Mouse (Mus musculus) CD4-positive, CD25-positive, alpha-beta regulatory T cell, adult 2 months (primary cell): ENCODE results near the gene Ankrd44.

Experiments used
- DNase-seq: peaks from one replicate; pipeline ENCODE4 v3.0.0-alpha.2; 2012; ENCODE audit warnings: low read depth, low spot score

The Ankrd44 gene

DNA sequence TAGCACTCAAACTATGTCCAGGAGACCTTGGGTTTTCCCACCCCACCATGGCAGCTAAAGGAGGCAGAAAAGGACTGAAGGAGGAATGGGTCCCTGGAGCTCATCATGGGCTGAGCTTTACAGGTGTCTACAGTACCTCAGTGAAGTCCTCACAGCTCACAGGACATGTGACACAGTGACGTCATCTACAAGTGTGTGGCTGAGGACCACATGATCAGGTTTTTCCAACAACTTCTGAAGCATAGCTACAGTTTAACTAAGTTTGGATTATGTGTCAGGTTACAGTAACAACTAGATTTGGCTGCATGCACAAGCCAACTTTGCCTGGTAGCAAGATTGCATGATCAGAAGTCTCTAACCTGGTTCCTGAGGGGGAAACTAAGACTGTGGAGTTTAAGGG lies 78.9 kb downstream of the Ankrd44 start:
- peak; percentile 58 for DNase-seq

DNA sequence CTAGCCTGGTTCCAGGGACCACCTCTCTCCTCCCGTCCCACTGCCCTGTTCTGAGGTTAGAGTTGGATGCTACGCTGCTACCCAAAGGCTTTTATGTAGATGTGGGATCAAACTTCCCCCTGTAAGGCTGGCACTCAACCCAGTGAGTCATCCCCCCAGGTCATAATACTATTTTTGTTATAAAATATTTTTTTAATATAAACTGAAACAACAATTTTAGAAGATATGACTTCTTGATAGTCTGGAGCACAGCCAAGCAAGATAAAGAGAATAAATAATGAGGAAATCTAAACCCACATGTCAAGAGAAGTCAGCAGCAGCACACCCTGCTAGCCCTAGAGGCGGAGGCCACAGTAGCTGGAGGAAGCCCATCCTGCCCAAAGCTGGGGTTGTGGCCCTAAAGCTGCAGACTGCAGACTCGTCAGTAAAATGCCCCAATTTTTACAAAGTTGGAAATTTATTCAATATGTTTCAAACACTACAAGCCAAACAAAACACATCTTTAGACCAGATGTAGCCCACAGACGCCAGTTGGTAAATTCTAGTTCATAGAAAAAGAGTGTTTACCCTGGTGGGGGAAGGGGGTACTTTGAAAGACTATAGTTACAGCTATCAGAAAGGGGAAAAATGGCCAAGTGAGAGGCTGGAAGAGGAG lies 79.7 kb downstream of the Ankrd44 start:
- DNase-seq, result peak; percentile 49

DNA sequence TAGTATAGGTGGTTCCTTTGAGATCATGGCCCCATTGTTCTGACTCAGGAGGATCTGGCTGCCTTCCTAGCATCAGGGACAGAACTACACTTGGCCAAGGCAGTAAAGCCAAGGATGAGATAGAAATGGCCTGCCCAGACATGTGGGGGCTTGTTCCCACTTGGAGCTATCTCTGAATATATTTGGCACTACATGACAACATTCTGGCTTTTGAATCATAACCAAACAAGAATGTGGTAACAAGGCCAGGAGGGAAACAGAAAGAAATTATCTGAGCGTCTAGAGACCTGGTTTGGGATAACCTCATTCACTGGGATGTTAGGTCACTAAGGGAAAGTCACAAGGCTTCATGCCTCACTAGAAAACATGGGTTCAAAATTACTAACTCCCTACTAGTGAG lies 81.8 kb downstream of the Ankrd44 start:
- no peak for DNase-seq

DNA sequence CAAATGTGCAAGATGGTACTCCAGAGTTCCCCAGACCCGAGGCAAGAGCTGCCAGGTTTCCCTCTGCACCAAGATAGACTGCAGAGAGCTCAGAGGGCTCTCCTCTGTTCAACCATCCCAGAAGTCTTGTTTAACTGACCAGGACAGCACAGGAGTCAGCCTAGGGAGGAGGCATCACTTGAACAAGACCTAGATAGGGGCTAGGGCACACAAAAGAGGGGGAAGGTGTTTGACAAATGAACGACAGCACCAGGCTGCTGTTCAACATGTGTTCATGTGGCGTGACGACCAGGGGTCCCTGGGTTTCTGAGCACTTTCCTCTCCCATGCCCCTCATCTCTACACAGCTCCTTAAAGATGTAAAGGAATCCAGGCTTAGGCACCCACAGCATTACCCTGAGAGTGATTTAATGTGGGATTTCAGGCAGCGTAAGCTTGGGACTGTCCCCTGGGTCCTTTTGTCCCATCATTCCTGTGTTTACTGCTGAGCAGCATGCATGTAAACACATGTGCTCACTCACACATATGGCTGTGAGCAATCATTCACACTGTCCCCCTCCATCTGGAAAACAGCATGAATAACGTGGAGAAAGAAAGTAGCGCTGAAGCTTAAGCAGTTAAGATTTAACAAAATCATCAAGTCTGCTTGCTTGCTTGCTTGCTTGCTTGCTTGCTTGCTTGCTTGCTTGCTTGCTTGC lies 83.3 kb downstream of the Ankrd44 start:
- no peak for DNase-seq

DNA sequence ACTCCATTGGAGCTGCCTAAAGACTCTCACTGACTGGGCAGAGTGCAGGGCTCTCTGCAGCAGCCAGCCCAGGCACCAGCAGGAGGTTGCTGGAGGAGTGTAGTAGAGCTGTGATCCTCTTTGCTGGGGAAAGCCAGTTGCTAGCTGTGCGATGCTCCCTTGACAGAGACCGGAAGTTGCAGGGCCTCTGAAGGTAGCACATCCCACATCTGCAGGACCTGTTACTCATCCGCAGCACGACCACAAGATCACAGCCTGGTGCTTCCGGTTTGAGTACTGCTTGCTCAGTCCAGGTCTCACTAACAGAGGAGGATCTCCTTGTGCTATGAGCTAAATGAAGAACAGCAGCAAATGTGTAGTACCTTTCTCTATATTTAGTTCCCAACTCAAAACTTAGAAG lies 84.4 kb downstream of the Ankrd44 start:
- peak; percentile 89 for DNase-seq

DNA sequence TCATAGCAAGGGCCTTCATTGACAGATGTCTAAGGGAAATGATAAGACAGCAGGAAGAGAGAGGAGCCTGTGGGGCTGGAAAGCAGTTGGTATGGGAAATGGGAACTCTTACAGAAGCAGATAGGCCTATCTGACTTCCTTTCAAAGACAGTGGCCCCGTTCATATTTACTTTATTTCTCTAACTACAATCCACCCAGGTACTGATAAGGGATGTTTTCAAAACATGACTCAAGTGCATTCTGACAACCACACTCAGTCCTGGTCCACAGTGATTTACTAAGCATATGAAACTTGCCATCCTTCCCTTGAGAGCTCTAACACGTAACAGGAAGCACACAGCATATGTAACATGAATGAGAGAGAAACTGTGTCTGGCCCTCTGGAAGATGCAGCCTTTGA lies 86.1 kb downstream of the Ankrd44 start:
- DNase-seq, result peak; percentile 52

DNA sequence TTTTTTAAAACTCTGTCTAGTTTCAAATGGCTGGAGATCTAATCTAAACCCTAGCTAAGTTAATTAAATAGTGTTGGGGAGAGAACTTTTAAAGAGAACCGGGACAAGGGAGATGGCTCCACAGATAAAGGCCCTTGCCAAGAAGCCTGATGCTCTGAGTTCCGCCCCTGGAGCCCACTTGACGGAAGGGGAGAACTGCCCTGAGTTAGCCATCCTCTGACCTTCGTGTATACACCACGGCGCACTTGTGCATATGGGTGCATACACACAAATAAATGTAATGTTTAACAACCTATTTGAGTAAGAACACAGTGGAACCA lies 87.7 kb downstream of the Ankrd44 start:
- DNase-seq, result no peak

DNA sequence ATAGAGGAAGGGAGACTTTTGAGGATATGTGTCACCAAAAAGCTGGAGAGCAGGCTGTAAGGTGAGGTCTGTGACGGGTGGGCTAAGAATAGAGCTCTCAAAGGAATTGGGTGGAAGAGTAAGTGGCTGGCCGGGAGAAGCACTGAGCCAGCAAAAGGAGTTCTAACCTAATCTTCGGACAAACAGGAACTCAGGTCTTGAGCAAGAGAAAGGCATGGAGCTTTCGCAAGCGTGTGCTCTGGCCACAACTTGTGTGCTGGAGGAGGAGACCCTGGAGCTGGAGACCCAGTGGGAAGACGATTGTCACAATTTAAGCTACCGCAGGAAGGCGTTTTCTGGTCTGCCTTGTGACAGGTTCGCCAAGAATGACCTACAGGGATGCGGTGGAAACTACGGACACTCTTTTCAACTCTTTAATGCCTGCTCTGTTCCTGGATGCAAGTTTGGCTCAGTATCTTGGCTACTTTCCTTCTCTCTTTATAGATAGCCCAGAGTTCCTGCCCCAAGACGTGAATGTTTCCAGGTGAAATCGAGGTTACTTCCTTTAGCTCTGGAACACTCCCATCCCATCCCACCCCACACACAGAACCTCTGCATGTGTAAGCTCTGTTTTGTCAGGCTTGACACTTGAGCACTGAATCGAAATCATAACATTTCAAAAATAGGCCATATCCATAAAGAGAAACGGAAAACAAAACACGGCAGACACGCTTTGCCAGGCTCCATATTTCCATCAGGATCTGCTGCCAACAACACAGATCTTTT lies 88.3 kb downstream of the Ankrd44 start:
- DNase-seq, result no peak

DNA sequence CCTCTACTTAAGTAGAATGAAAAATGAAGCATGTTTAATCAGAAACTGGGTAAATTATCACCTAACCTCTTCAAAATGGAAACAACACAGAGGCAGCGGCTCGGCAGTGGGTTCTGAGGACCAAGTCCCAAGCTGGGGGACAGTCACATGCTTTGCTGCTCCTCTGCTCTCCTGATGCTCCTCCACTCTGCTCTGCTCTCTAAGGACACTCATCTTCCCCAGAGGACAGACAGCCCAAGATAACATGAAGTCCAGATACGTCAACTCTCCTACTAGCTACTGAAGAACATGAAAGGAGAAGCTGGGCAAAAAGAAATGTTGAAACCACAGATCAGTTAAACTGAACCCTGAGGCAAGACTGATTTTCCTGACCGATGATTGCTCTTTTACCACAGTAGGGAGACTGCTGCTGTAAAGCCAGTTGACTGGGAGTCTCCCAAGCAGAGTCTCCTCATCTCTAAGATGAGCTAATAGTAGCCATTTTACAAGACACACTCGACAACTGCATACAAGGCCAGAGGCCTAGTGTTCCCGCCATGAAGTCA lies 90.5 kb downstream of the Ankrd44 start:
- no peak for DNase-seq

DNA sequence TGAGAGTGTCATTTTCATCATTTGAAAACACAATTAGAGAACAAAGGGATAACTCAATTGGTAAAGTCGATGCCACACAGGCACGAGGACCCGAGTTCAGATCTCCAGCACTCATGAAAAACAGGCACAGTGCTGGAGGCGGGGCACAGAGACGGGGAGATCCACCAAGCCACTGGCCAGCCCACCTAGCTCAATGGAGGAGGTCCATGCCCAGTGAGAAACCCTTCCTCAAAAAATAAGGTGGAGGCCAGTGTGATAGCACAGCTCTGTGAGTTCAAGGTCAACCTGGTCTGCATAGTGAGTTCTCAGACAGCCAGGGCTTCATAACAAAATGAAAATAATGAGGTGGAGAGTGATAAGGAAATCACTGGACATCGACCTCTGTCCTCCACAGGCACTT lies 93.0 kb downstream of the Ankrd44 start:
- DNase-seq, result no peak

DNA sequence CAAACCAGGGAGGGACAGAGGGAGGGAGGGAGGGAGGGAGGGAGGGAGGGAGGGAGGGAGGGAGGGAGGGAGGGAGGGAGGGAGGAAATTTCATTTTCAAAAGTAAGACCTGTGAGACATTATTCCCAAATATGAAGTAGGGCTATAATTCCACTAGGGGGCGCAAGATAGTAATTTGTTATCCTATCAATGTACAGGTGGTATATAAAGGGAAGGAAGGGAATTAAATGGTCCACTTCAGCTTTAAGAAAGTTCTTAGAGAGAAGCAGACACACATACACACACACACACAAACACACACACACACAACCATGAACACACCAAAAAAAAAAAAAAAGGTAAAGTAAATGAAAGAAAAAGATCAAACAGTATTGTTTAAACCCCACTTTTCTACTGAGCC lies 93.4 kb downstream of the Ankrd44 start:
- DNase-seq, result peak; percentile 82

DNA sequence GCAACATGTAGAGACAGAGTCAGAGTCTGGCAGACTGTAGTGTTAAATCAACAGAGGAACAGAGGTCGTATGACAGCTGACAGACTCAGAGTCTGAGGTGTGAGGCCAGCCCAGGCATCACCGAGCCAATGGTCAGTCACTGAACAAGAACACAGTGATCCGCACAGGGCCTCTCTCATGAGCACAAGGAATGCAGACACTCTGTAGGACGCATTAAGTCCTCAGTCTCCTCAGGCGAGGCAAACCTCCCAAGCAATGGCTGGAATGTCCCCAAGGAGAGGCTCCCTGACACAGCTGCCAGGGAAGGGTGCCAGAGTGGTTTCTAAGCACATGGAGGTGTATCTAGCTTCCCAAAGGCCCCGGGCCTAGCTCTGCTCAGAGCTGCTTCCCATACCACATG lies 96.0 kb downstream of the Ankrd44 start:
- no peak for DNase-seq

DNA sequence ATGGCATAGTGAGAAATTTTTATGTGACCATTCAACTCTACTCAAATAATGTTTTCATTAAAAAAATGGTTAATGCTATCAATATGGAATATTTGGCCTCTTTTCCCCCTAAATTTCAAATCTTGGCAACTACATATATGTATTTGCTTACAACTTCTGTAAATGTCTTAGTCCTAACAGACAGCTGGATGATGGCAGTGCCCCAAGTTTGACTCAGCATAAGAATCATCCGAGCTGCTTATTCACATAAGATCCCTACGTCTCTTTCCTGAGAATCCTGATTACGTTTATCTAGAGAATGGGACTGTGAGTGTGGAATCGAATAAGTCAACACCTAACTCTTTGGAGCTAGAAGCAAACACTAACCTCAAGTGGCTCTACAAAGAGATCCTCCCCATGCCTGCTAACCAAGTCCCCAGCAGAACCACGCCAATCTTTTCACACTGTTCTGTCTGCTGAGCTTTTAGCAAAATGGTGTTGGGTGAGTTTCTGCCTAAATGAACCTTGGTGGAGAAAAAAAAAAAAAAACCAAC lies 96.4 kb downstream of the Ankrd44 start:
- DNase-seq, result no peak

DNA sequence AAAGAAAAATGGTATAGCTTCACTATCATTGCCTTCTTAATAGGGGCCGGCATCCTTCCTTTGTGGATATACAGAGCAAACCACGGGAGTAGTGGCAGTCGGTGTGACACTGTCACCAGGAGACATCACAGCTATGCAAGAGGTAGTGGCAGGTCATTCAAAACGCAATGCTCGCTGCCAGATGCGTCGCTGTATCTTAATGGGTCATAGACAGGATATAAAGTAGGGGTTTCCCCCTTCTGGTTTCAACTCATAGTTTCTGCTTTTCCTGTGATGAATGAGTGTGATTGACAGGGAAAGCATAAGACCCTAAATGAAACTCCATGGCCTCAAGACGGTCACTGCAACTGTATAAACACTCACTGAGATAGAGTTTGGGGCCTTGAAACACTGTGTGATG lies 98.4 kb downstream of the Ankrd44 start:
- DNase-seq, result peak; percentile 76

DNA sequence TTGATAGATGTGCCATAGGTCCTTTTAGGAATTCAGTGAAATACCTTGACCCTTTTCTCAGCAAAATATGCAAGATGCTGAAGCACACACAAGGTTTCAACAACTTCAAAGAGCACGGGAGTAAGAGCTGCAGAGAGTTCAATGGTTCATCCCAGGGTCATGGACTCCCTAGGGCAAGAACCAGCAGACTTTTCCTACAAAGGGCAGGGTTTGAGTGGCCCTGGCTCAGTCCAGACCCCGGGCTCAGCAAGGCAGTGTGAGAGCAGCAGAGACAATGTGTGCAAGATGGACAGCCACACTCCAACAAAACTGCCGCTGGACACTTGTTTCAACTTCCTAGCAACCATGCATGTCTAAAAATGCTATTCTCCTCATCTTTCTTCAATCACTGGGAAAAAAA lies 98.8 kb downstream of the Ankrd44 start:
- DNase-seq, result no peak

DNA sequence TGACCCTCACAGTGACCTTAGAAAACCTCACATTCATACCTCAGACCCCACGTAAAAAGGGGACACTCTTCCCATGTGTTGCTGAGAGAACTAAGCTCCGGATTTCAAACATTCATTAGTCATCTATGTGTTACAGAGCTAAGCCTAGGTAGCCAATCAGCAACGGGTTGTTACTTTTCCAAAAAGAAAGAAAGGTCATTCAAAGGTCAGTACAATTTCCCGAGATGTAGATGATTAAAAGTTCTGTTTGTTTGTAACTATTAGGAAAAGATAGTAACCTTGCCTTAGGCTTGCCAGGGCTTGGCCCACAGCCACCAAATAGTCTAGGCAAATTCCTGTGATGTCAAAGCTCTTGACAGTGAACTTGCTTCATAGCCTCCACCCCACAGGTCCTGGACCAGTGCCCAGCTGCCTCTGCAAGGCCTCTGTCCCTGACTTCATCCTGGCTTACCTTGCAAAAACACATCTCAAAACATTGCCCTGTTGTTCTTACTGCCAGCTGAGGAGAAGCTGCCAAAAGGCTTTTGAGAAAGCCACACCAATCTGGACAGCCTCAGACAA lies 99.7 kb downstream of the Ankrd44 start:
- no peak for DNase-seq

DNA sequence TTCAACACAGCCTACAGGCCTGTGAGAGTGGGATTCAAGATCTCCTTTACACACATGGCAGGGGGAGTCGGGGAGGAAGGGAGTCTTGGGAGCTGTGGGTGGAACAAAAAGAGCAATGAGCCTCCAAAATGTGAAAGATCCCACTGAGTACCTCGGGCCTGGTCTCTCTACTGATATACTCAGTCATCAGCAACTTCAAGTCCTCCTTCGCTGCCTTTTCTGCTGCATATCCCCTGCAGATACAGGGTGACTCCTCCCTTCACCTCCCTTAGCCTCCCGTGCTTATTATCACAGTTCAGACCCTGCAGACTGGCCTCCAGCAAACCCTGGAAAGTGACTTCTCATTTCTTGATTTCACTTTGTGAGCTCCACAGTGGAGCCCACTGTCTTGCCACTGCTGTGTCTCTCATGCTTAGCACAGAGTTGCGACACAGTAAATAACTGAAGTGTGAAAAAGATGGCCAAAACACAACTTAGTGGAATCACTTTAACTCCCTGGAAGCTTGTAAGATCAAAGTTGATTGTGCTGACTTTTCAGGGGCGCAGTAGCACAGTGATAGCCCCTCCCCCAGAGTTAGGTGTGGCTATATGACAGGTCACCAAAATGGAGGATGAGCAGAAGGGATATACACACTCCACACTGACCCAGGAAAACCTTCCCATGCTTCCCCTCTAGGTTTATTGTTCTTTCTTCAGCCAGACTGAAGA lies 100.3 kb downstream of the Ankrd44 start:
- DNase-seq, result no peak

DNA sequence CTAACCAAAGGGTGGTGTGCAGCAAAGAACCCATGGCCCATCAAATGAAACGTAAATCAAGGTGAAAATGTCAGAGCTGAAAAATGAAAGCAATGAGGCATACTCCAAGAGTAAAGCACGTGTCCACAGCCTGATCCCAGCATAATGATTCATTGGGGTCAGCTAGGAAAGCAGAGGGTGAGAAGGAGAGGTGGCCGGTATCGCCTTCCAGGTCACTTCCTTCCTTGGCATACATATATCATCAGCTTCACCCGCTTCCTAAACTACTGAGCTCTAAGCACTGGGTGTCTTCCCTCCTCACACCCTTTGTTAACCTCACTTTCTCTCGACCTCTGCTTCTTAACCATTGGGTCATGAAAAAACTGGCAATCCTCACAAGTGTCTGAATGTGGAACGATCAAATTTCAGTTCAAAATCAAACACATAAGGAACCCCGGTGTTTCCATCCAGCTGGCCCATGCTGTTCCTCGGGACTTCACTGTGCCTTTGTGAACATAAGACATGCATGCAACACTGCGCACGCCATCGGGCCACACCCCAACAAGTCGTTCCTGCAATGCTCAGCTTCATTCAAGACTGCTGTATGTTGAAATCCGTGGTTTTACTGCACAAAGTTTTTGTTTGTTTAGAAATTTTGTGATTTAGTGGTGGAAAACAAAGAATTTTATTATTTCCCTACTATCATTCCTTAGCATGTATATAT lies 101.9 kb downstream of the Ankrd44 start:
- DNase-seq, result no peak

DNA sequence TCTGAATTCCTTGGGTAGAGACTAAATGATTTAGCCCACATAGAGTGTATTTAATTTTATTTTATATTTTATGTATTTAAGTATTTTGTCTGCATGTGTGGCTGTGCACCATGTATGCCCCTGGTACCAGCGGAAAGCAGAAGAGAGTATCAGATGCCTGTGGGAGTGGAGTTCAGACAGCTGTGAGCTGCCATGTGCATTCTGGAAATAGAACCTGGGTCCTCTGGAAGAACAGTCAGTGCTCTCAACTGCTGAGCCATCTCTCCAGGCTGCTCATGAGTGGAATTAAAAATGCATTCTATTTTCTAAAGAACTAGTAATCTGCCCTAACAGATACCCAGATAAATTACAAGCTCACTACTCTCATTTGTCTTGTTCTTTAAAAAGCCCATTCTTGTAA lies 104.4 kb downstream of the Ankrd44 start:
- DNase-seq, result no peak

DNA sequence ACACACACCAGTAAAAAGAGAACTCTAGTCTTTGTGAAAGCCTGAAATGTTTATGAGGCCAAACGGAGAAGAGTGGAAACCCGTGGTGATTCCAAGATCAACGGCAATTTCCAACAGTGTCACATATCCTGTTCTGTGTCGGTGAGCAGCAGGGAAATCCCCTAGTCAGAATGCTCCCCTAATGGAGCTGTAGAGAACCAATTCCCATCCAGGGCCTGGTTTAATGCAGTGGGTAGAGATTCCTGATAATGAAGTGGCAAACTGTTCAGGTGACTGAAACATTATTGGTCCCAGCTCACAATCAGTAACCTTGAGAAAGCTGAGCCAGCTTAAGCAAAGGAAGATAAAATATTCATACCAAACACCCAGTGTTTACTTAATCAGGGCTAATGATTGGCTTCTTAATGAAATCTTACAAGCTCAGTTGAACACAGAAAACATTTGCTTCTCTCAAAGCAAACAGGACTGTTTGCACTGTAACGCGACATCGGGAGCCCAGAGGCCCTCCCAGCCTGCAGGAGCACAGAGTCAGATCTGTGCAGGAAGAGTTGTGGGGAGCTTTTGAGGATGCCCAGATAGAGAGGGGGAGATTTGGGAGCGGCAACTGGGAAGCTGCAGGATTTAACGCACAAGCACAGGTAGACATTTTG lies 110.9 kb downstream of the Ankrd44 start:
- DNase-seq, result peak; percentile 21
